Mouse (Mus musculus) liver, adult 2 months (tissue): ENCODE measurements at regions not wholly inside any gene's neighbourhood (a gene's known extent, or its start where the extent isn't known, plus 50 kb on each side); places are given as distances from the start of the nearest gene placed in this dataset.

Experiments used
- CTCF ChIP-seq: fragments of 200-500 bp; IDR thresholded peaks from 2 replicates; pipeline ENCODE4 v1.5.1; 2011; ENCODE audit warnings: low read depth, low read length, control low read depth
- POLR2A ChIP-seq: fragments of 200-500 bp; IDR thresholded peaks from 2 replicates; pipeline ENCODE4 v1.6.1; 2011; ENCODE audit warnings: low read length, control low read depth; ENCODE audit not compliant: insufficient read depth; ENCODE audit errors: extremely low read depth

DNA sequence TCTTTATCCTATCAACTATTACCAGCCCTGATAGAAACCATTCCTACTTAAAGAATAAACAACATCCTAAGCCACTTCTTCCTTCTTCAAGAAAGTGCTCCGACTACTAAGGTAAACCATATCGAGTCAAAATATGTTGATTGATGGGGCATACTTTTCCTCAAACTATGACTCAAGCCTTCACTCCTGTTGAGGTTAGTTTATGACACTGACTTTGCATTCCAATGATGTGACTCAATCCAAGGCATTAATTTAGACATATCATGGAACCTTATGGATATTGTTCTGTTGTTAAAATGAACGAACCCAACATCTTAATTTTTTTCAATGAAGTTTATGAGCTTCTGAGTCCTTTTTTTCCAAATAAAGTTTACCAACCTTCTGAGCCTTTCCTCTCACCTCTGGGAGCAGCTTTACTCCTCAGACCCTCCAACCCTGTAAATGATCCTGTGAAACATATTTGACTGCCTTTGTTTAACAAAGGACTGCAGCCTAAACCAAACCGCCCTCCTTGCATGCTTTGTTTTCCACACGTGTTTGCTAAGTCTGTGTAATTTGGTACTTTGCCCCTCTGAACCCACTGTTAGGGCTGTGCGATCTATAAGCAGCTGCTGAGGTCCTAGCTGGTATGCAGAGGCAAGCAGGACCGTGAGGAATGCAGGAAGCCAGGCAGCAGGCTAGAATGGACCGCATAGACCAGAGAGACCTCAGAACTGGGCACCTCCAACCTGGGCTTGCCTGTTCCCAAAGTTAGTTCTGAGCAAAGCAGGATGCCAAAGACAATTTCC, 136.1 kb upstream of the Frg1 start:
- TF ChIP-seq CTCF: no peak
- TF ChIP-seq POLR2A: no peak
